Mouse (Mus musculus) urinary bladder, postnatal 36 days (tissue): ENCODE results near the gene Arhgef38.

Experiments used
- DNase-seq, 2 experiments: peaks; one replicate each; pipeline ENCODE4 v3.0.0; 2022; ENCODE audit warnings: low spot score in 2 of 2, mixed read lengths in 1 of 2

Arhgef38 gene

DNA sequence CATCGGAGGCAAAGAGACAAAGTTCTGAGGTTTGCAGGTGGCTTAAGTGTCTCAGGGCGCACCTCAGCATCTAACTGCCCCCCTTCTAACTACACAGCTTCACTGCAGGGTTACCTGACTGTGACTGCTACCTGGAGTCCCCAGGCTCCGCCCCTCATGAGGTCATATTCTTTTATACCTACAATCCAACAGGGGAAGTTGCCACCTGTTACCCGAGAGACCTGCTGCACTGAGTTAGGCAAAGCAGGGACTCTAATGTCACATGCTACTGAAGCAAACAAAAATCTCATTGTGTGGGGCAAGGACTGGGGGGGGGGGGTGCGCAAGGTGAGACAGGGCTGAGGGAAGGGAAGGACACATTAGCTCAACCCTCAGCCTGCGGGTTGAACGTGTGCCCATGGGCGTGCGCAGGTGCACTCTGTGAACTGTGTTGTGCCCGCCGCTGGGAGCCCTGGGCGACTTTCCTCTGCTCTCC, at the start of gene Arhgef38:
TSS of gene Arhgef38 (minus strand) at position 129 of the 475 bp plus-strand sequence.
- no peak for DNase-seq

DNA sequence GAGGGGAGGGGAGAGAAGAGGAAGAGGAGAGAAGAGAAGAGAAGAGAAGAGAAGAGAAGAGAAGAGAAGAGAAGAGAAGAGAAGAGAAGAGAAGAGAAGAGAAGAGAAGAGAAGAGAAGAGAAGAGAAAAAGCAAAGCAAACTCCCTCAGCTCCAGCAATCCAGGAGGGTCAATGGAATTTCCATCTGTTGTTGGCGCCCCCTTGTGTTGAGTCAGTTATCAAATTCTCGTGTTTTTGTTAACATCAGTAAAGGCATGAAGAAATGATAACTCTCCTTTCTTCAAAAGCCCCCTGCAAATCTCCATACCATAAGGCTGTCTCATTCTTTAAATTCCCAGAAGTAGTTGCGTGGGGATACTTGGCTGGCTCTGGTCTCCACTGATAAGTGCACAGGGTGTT, 37.1 kb upstream of the Arhgef38 start:
- peak; percentile 68 to 69 for DNase-seq

DNA sequence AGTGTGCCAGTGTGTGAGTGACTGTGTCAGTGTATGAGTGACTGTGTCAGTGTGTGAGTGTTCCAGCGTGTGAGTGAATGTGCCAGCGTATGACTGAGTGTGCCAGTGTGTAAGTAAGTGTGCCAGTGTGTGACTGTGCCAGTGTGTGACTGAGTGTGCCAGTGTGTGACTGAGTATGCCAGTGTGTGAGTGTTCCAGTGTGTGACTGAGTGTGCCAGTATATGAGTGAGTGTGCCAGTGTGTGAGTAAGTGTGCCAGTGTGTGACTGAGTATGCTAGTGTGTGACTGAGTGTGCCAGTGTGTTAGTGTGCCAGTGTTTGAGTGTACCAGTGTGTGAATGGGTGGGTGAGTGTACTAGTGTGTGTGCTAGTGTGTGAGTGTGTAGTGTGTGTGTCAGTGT, 24.1 kb upstream of the Arhgef38 start:
- no peak for DNase-seq

DNA sequence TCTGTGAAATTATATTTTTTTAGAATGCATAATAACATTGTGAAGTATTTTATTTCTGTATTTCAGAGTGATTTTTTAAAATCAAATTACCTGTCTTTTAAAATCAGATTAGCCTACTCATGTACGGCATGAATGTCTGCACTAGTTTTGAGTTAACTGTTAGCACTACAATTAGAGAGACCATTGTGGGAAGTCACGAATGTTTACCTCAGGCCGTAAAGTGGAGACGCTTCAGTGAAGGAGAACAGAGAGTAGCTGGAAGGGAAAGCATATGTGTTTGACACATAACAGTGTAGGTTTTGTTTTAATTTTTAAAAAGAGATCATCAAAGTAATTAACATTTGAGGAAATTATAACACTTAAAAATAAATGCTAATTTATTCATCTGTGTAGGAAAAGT, 21.1 kb upstream of the Arhgef38 start:
- no peak for DNase-seq

DNA sequence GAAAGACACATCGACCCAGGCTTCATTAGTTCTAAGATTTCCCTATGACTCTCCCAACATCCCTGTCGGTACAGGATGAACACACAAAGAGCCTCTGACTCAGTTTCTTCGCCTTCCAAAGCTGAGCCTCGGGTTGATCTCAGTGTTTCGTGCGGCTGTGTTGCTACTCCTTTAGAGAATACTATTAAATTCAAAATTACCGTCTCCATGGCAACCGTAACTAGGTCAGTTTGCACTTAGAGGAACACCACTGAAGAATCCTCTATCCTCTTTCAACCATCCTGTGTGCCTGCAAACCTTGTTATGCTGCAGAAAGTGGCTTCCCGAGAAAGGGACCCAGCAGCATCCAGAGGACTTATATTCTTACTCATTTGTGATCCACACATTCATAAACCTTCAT, 9.3 kb upstream of the Arhgef38 start:
- DNase-seq: no peak

DNA sequence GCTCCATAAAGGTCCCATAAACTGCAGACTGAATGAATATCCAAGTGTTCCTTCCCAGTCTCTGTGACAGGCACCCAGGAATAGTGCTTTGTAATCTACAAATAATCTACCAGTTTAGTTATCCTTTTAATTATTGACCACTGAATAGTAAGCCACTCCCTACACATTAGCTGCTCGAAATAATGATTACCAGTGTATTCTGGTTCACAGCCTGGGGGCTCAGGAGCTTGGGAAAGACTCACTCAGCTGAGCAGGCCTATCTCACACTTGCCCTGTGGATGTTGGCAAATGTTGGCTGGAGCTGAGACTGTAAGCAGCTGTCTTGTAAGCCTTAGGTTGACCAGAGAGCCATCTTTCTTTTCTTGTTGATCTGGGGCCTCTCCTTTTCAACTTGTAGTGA, 7.2 kb upstream of the Arhgef38 start:
- DNase-seq: no peak

DNA sequence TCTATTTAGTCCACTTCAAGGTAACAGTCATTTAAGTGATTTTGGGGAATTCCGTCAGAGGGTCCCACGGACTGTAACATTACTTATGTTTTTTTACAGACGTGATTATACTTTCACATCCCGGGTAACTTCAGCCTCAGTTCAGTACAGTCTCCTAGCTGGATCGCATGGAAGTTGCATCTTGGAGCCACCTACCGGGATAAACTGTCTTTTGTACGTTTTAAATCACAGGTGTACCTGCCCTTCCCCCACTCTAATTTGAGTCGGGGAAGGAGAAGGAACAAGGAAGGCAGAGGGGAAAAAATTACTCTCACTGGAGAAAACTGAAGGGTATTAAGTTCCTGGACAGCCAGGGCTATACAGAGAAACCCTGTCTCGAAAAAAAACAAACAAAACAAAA, 756 bp downstream of the Arhgef38 start:
- DNase-seq: no peak

DNA sequence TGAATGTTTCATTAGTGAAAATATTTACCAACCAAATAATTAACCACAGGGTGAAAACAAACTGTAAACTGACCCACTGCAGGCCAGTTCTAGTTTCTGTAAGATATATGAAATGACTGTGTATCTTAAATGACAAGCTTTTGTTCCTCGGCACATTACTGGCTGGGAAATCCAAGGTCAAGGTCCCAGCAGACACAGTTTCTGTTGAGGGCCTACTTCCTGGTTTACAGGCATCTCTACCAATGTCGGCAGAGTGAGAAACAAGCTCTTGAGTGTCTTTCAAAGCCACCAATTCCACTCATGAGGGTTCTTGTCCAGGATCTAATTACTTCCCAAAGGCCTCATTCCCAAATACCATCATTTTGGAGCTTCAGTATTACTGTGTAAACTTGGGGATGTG, 4.3 kb downstream of the Arhgef38 start:
- no peak for DNase-seq

DNA sequence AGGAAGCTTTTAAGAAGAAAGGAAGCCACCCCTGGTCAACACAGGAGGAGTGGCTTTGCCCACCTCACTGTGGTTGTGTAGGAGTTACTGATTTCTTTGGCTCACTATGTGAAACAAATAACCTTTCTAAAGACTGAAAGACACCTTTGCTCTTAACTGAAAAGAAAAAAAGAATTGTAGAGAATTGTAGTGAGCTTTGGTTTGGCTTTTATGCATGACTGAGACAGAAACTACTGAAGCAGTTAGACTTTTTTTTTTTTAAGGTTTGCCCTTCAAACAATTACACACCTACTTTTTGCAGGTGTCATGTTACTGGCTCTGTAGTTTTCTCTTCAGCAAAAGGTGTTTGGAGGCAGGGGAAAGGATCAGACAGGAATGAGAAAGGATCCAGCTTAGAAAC, 5.2 kb downstream of the Arhgef38 start:
- no peak for DNase-seq

DNA sequence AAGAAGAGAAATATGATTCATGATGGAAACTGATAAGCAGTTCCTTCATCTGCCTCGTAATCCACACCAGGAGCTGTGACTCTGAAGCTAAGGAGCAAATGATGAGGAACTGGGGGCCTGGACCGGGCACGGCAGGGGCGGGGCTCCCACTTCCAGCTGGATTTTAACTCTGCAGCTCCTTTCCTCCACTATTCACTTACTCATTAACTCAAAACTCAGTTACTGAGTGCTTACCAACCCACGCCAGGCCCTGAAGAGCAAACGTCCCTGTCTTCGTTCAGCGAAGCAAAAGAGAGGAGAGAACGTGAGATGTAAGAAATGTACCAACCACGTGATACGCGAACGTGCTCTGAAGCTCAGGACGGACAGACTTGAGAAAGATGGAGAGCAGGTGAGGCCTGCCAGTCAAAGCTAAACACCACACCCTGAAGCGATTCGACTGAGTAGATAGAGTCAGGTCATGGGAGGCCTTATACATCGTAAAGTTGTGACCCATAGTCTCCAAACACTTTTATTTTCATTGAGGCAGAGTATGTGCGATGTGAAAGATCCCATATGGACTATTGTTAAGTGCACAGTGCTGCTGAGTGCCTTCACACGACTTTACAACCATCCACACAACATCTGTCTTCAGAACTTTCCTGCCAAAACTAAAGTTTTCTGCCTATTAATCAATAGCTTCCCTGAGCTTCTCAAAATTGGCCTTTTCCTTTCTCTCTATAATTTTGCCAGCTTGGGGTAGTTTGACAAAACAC, 7.3 kb downstream of the Arhgef38 start:
- DNase-seq: no peak

DNA sequence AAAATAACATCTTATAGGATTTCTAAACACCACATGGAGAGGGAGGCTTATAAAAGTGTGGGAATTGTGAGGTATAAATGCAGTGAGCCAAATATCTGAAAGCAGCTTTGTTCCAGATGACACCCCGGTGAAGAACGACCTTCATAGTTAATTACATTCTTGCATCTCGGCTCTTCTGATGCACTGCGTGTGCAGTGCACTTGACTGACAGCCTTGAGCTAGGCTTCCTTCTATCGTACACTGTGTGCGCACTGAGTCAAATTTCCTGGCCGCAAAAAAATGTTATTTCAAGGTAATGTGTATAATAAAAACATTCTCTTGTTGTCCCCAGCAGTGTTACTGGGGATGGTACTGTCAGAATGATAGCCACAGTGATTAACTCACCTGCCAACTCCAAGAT, 16.2 kb downstream of the Arhgef38 start:
- no peak for DNase-seq

DNA sequence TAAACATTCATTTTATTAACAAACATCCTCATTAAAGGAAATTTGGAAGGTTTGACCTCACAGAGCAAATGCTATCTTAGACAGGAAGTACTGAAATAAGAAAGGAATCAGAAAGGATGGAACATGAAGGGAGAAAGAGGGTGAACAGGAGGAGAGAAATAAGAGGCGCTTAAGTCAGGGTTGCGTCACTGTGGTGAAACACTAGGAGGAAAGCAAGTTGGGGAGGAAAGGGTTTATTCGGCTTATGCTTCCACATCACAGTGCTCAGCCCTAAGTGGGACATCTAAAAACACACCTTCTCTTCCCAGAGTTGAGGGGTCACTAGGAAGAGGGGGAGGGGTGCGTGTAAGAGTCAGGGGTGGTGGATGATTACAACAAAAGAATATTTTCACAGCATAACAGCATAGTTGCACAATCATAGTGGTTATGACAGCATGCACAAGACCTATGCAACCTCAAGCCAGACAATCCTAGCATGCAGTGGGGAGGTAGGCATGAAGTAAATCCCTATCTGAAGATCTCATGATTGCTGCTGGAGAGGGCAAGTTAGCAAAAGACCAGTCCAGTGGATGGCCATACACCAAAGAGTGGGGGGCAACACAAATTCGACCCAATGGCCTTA, 19.4 kb downstream of the Arhgef38 start:
- DNase-seq: no peak

DNA sequence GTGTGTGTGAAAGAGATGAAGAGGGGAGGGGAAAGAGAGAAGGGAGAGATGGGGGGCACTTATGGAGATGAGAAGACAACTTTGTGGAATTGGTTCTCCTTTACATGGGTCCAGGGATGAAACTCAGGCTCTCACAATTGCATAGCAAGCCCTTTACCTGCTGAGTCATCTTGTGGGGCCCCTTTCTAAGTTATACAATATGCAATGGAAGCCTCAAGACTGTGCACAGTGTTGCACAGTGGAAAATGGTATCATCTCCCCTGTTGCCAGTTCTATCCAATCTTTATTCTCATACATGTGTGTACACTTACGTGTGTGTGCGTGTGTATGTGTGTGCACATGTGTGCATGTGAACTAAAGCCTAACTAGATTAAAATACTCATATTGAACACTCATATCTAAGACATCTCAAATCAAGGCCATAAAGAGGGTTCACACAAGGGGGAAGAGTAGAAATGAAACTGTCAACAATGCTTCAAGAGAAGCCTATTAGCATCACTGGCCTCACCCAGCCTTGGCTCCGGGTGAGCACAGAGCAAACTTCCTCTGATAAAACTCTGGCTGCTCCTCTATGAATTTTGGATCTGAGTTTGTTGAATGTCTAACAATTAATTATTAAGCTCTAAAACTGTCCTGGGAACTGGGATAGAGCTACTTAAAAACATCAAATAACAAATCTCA, 21.2 kb downstream of the Arhgef38 start:
- DNase-seq: no peak

DNA sequence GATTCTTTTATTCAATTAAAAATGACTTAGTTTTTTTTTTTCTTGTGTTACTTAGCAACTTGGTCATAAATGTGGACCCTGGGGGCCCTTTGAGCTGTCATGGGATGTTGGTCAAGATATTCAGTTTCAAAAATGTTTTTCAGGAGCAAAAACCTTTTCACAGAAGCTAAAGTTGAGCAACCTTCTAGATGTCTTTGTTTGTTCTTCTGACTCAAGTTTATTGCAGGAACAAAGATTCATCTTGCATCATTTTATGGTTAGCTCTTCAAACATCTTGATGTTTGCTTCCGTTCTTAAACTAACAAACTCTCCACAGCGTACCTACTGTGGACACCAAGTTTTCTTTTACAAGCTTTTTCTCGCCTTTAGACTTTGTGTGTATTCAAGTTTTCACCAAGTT, 23.4 kb downstream of the Arhgef38 start:
- DNase-seq: no peak

DNA sequence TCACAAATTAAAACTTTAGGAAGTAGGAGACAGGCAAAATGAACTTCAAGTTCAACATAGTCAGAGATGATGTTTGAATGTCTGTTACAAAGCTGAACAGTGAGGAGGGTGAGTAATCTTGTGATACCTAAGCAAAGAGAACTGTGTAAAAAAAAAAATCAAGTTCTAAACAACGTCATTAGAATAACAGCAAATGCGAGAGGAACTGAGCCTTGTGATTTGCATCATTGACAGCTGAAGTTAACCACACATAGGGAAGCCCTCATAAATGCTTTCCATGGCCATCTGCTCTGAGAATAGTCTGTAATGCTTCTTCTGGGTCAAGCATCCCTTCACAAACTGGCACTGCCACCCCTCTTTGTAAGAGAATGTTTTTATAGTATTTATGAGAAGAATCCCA, 31.0 kb downstream of the Arhgef38 start:
- DNase-seq: no peak

DNA sequence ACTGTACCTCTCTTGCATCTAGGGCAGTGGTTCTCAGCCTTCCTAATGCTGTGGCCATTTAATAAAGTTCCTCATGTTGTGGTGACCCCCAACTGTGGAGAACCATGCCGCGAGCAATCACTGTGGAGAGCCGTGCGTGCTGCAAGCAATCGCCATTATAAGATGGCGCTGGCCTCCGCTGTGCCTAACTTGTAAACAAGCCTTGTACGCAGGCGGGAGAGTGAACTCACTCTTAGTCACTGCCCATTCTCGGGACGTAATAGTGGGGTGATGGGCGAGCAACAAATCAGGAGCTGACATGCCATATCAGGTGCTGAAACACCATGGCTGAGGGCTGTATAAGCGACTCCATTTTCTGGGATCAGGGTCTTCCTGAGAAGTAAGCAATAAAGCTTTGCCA, 32.6 kb downstream of the Arhgef38 start:
- DNase-seq: no peak

DNA sequence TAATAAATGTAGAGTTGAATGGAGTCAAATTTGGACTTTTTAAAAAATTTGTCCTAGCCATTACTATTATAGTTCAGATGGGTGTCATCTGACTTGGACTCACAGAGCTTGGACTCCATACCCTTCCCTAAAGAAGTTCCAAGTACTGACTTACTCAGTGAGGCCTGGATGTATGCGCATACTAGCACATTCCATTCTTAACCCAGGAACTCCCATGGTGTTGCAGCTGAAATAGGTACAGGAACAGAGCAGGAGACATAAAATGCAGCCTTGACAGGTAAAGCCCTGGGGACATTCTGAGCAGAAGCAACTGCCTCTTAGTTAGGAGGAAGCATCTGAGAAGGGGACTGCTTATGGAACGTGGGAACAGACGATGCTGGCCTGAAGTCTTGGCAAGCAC, 45.8 kb downstream of the Arhgef38 start:
- DNase-seq: no peak

DNA sequence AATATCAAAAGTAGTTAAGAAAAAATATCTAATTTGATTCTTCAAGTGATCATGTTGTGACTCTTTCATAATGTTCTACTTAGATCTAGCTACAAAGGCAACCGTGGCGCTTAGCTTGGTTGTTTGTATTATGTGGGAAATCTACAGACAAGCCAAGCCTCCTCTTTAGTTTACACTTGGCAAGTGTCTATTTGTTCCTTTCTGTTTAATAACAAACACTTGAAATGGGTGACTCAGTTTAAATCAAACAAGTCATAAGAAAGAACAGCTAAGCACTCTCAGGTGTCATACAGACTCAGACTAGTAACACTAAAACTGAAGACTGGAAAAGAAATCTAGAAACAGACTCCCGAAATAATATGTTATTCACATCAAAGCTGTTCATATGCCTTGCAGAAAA, 47.2 kb downstream of the Arhgef38 start:
- DNase-seq: no peak

DNA sequence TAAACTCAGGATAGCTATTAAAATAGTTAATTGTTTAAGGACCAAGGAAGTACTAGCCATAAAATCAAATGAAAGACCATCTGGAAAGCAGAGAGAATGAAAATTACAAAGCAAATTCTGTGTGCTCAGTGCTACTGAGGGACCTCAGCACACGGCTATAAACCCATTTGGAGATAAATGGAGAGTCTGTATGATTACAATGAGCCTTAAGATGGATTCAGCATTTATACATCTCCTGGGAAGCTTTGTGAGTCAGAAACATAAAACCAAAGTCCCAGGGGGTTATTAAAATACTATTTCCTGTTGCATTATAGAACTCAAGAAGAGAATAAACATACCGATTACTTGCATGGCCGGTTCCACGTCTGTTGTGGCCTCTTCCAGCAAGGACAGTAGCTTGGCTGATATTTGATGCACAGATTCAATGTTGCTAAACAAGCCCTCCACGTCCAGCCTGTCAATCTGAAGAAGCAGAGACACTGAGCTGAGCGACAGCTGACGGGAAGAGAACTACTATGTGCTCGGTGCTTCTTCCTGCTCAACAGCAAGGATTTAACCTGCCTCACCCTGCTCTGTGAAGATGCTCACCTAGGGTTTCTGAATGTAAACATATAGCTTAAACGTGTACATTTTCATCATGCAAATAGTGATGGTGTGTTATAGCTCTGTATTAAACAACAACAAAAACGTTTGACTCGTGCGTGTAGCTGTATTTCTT, 58.6 kb downstream of the Arhgef38 start:
- DNase-seq: no peak

DNA sequence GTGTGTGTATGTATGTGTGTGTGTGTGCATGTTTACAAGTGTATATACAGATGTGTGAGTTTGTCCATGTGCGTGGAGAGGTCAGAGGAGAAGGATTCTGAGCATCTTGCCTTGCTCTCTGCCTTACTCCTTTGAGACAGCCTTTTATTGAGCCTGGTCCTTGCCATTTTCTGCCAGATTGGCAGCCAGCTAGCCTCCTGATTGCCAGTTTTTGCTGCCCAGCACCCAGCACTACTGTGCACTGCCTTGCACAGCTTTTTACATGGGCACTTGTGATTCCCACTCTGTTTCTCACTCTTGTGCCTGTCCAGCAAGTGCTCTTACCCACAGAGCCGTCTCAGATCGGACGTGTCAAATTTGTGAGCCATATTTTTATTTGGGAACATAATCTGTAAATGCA, 62.5 kb downstream of the Arhgef38 start:
- DNase-seq: no peak

DNA sequence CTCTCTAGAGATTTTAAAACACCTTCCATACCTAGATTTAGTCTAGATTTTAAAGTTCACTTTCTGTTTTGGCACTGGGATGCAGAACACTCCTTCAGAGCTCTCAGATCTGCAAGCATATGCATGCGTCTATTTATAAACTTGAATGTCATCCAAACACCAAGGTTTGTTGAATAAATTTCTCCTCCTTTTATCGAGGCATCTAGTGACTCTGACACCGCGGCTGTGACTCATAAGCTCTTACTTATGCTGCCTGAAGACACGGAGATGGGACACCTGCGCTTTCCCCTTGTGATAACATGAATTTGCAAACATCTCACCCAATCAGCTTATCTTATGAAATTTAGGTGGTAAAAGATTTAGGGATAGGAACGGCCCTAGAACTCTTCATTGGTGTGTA, 65.0 kb downstream of the Arhgef38 start:
- no peak for DNase-seq

DNA sequence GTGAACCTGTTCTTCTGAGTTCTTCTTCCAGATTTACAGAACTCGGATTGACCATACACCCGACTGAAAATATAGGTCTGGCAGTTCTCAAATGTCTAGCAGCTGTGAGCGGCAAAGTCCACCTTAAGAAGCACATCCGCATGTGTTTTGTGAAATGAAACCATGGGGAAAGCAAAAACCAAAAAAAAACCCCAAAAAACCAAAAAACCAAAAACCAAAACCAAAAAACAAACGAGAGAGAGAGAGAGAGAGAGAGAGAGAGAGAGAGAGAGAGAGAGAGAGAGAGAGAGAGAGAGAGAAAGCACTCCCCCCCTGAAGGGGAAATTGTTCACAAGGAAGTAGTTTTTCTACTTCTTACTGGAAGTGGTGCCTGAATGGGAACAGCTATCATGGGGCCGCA, 67.2 kb downstream of the Arhgef38 start:
- DNase-seq: no peak
